Mouse (Mus musculus) cerebellum, postnatal 14 days (tissue): ENCODE data around the gene Mpp6.

Source experiments
- DNase-seq, 2 experiments: peaks; one replicate each; pipeline ENCODE4 v3.0.0; 2021; ENCODE audit warnings: mixed read lengths in 2 of 2

Mpp6 gene

GRCm38 (mm10) chr6:50232984-50233383 is 122.9 kb downstream of the Mpp6 start:
- DNase-seq, result no peak

- no peak for DNase-seq
Measured at GRCm38 (mm10) chr6:50237963-50238362, 127.9 kb downstream of the Mpp6 start.

DNA sequence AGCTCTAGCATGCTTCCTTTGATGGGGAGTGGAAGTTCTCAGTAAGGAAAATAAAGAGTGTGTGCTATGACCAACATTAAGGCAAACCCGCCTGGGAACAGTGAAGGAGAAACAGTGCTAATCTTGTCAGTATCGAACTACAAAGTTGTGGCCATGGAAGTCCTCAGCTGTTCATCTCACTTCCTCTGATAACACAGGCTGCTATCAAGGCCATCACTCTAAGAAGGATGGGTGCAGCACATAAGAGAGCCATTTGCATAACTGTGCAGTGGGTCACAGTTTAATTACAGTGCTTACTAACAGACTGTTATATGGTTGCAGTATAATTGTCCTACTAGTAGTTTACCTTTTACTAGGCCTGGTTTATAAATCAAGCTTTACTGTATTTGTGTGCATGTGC is 129.9 kb downstream of the Mpp6 start:
- DNase-seq, result no peak

DNA sequence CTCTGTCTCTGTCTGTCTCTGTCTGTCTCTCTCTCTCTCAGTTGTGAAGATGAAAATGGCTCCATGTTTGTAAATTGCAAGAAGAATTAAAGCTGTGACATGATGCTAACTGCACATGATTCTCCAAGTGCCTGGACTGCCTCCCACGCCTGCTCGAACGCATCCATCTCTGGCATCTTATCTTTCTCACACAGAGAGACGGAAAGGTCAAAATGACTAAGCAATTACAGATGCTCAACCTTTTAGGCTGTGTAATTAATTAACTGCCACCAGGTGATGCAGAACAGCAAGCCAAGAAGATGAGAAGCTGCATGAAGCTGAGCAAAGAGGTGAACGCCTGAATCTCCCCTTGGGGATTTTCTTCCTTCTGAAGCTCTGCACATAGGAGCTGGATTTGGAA is 130.4 kb downstream of the Mpp6 start:
- DNase-seq, result no peak

DNA sequence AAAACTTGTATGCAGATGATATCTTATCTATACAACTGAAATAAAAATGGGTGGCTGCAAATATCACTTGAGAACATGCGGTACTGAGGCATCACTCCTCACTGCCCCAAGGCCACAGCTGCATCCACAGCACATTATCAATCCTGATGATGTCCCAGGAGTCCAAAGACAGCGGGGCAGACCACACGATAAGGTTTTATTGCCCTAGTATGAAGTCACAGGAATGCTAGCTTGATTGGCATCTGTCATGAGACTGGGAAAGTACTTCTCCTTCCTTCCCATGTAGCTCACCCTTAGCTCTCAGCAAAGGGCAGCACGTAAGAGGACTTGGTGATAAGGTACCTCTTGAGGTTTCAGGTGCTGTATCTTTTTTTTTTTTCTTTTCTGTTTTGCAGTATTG is 134.1 kb downstream of the Mpp6 start:
- no peak for DNase-seq

DNA sequence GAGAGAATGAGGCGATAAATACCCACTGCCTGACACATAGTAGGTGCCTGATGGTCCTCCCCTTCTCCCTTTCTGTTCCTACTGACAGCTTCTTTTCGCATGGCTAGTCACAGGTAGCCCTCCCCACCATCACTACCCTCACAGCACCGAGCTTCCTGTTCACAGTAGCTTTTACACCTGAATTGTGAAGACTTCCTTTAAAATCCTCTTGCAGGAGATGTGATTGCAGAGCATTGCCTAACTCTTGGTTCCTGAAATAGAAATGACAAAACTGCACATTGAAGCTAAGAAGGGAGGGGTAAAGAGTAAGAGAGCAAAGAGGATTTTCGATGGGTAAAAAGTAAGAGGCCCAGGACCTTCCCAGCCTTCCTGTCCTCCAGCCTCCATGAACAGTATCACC is 134.9 kb downstream of the Mpp6 start:
- no peak for DNase-seq

DNA sequence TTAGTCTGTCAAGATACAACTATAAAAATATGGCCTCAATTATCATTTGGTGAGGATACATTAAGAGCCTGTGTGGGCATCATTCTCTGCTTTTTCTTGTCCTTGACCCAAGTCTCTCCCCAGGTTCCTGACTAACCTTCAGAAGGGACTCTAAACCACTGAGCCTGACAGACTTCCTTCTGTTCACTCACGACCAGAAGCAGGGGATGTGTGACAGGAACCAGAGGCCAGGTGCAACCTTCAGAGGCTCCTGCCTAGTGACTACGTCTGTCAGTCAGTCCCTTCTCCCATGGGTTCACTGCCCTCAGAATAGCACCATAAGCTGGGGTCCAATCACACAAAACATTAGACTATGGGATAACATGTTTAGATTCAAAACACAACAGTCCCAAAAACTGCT is 137.3 kb downstream of the Mpp6 start:
- no peak for DNase-seq

- DNase-seq, result no peak
Measured at GRCm38 (mm10) chr6:50247791-50248190, 137.8 kb downstream of the Mpp6 start.
